Mouse (Mus musculus) Patski (cell line): ENCODE measurements around the gene Gm42417. TPM values are rescaled to one million over a fixed set of nuclear protein-coding genes. Genes with fewer than 3 reads are reported as not detected.

Source experiments
- ATAC-seq: fragments of 100-300 bp; one replicate; pipeline ENCODE4 v1.8.0; 2021
- CTCF ChIA-PET: fragments of 350-600 bp; sonication (Branson Sonifier 250); formaldehyde crosslinking; loops from one replicate; lab custom pipeline; 2022; ENCODE audit warnings: inconsistent platforms; lab: Charles Lee
- POLR2A ChIA-PET: fragments of 350-600 bp; sonication (Branson Sonifier 250); formaldehyde crosslinking; loops from one replicate; lab custom pipeline; 2022; ENCODE audit warnings: antibody characterized with exemption, inconsistent platforms; lab: Charles Lee
- DNase-seq: peaks from one replicate; pipeline ENCODE4 v3.0.0-alpha.2; 2011; ENCODE audit warnings: low read depth, low spot score
- H3K27me3 ChIP-seq: fragments of 371-371 bp; one replicate; pipeline ENCODE4 v1.5.1; 2021
- CTCF ChIP-seq: fragments of 100-300 bp; IDR thresholded peaks from one replicate; pipeline ENCODE4 v1.5.1; 2021
- in situ Hi-C: fragments of 300-500 bp; cut with MboI; formaldehyde crosslinking; loops from 3 replicates; pipeline ENCODE4 v1.11.1; 2018; ENCODE audit warnings: low pct_unique_long_range_greater_than_20kb, mixed read lengths
- polyA plus RNA-seq: library from polyadenylated mRNA; unstranded; gene quantifications from one replicate; pipeline ENCODE4 v1.2.3, GENCODE M21; 2021

Gm42417 gene
- polyA plus RNA-seq: 0.68 TPM

- ATAC-seq: no peak
- in situ Hi-C loops: no loop called here
- POLR2A ChIA-PET: no interaction called here
- TF ChIP-seq CTCF: no peak
- no peak for DNase-seq
- H3K27me3 ChIP-seq: no peaks in the 10 kb centered on the region
- CTCF ChIA-PET: interaction anchor here (1.2 kb wide), 1 partner anchor 8 kb away, joined by 4 read pairs; the partner anchor contains the start of gene Ankrd39
Measured at GRCm38 (mm10) chr1:36539186-36539585, at the start of gene Gm42417. Gene Gm42417, minus strand, starts transcription at chr1:36539429.

DNA sequence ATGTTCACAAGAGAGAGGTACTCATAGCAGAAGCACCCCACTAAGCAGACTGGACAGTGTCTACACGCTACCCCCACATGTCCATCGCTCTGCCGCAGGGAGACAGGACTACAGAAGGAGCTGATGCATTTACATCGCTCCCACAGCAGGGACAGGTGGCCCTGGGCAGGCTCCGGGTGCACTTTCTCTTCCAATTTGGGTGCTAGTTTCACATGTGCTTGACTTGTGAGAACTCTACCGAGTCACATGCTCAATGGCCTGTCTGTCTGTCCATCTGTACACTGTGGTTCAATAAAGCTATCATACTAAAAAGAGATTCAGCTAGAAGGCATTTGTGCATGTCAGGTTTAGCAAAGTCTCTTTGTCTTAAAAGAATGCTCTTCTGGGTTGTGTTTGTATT is 48.6 kb upstream of the Gm42417 start:
- in situ Hi-C loops: no loop called here
- no peaks in the 10 kb centered on the region for H3K27me3 ChIP-seq
- TF ChIP-seq CTCF: no peak
- ChIA-PET POLR2A (interaction anchor here (0.5 to 0.7 kb wide), 2 partner anchors 11 to 12 kb away, joined by 3 to 4 read pairs; no protein-coding TSS in a partner anchor), CTCF (no interaction called here)
- DNase-seq: no peak
- ATAC-seq: no peak

DNA sequence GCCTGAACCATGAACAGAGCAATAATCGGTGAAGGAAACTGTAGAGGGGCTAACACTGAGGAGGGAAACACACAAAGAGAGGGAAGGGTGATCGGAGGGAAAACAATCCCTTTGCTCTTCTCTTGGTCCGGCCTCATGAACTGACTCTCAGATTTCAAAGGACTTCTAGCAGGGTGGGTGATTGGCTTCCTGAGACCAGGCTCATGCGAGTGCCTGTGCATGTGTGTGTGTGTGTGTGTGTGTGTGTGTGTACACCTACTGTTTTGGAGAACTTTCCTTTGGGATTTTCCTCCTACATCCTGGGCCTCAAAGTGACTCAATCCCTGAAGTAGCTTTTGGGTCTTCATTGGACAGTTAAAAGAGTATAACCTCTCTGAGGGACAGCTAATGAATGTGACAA is 47.1 kb upstream of the Gm42417 start:
- POLR2A ChIA-PET: no interaction called here
- TF ChIP-seq CTCF: no peak
- H3K27me3 ChIP-seq: no peaks in the 10 kb centered on the region
- no peak for DNase-seq
- in situ Hi-C loops: no loop called here
- ATAC-seq: no peak
- CTCF ChIA-PET: interaction anchor here (1.0 kb wide), 1 partner anchor 199 kb away, joined by 3 read pairs; no protein-coding TSS in a partner anchor

DNA sequence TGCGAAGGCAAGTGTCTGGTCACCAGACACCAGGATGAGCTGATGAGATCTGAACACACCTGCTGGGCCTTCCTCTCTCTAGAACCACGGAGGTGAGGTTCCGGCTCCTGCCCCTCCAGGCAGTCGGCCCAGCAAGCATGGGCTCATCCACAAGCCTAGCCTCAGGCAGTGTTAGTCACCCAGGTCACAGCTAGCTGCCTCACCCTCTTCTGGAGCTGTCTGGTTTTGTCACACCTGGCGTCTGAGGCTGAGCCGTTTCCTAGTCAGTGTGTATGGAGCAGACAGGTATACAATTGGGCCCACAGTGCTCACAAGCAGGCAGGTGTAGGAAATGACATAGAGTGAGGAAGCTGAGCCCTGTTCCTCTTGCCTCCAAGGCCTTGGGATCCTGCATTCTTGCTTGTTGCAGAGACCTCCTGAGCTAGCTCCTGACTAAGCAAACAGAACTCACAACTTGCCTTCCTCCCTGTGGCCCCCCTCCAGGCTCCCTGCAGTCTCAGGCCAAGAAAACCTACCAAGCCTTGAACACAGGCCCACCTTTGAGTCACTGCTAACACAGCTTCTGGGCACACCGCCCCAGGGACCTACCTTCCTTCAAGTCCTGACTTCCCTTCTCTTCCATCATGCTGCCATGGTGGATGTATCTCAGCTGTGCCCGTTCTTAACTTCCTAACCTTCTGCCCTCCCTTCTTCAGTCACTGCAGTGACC is 44.3 kb upstream of the Gm42417 start:
- in situ Hi-C loops: no loop called here
- ATAC-seq (no peak), DNase-seq (no peak)
- ChIA-PET CTCF (interaction anchor here (0.7 kb wide), 1 partner anchor 15 kb away, joined by 3 read pairs; no protein-coding TSS in a partner anchor), POLR2A (no interaction called here)
- no peak for TF ChIP-seq CTCF
- no peaks in the 10 kb centered on the region for H3K27me3 ChIP-seq

- POLR2A ChIA-PET: no interaction called here
- in situ Hi-C loops: no loop called here
- DNase-seq (no peak), ATAC-seq (no peak)
- H3K27me3 ChIP-seq: no peaks in the 10 kb centered on the region
- TF ChIP-seq CTCF: no peak
- CTCF ChIA-PET: no interaction called here
Measured at GRCm38 (mm10) chr1:36582211-36582610, 43.0 kb upstream of the Gm42417 start.

- no peak for ATAC-seq
- TF ChIP-seq CTCF: no peak
- no peaks in the 10 kb centered on the region for H3K27me3 ChIP-seq
- DNase-seq: no peak
- in situ Hi-C loops: no loop called here
- CTCF ChIA-PET: no interaction called here
- POLR2A ChIA-PET: no interaction called here
Measured at GRCm38 (mm10) chr1:36581260-36581659, 42.0 kb upstream of the Gm42417 start.

DNA sequence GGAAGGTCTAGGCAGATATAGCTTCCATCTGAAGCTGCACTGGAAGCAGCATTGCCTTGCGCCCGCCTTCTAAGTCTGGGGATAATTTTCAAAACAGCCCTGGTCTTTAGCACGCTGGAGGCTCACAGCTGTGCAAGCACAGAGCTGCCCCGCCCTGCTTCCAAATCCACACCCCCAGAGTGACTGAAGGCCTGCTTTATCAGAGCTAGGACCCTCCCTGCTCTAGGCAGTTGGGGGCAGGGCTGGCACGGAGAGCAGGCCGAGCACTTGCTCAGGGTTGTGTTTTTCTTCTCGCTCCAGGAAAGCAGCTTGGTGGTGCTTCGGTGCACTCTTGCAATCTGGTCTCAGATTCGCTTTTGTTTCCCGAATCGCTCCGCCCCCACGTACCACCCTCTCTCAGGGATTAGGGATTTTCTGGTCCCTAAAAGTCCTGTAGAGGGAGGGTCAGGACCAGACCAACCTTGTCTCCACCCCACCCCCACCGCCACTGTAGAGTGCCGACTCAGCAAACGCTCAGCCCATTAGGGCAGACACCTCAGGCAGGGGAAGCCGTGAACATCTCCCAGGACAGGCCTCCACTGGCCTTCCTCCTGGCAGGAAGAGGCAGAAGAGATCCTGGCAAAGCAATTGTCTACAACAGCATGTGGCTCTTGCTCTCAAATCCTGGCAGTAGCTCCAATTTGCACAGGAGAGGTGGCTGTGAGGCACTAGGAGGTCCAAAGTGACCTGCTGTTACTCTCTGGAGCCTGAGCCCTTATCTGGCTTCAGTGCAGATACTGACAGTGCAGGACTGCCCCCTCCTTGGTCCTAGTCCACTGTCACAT is 41.4 kb upstream of the Gm42417 start:
- in situ Hi-C loops: no loop called here
- ChIA-PET POLR2A (no interaction called here), CTCF (no interaction called here)
- ATAC-seq: no peak
- DNase-seq: no peak
- TF ChIP-seq CTCF: no peak
- no peaks in the 10 kb centered on the region for H3K27me3 ChIP-seq

DNA sequence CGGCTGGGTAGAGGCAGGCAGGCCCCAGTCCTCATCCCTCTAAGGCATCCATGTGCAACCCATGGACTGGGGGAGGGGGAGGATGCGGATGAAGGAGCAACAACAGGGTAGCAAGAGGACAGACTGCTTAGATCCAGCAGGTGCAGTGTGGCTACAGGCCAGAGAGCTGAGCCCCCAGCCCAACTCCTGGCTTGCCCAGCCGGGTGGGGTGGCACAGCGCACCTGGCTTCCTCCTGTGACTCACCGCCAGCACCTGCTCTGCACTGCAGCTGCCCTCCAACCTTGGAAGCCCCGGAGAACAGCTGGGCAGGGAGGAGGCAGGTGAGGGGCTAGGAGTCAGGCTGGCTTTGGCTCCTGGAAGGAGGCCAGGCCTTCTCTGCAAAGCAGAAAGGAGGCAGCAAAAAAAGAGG is 40.8 kb upstream of the Gm42417 start:
- no peak for TF ChIP-seq CTCF
- no peaks in the 10 kb centered on the region for H3K27me3 ChIP-seq
- ATAC-seq (no peak), DNase-seq (no peak)
- POLR2A ChIA-PET: no interaction called here
- CTCF ChIA-PET: no interaction called here
- in situ Hi-C loops: no loop called here

GRCm38 (mm10) chr1:36576991-36577675 is 37.9 kb upstream of the Gm42417 start:
- POLR2A ChIA-PET: no interaction called here
- DNase-seq: no peak

DNA sequence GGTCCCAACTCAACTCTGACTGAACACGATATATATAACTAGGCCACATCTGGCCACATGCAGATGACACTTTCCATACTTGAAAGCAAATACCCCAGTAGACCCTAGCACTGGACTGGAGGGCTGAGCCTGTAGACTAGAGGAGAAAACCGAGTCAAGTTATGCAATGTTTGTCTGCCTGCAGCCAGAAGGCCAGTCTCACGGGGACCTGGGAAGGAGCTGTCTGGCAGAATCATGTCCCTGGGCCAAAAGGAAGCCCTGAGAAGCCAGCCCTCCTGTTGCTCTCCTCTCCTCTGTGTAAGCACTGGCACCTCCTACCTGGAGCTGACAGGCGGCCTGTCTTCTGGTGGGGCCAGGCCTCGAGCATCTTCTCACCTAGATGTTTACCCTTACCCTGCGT is 36.1 kb upstream of the Gm42417 start:
- TF ChIP-seq CTCF: no peak
- POLR2A ChIA-PET: interaction anchor here (0.7 to 1.1 kb wide), 2 partner anchors 13 to 18 kb away, joined by 3 to 4 read pairs; no protein-coding TSS in a partner anchor

More at GRCm38 (mm10) chr1:36576991-36577675, 37.9 kb upstream of the Gm42417 start:
- in situ Hi-C loops: no loop called here
- no peak for TF ChIP-seq CTCF
- H3K27me3 ChIP-seq: no peaks in the 10 kb centered on the region
- CTCF ChIA-PET: interaction anchor here (1.0 to 1.1 kb wide), 2 partner anchors 10 to 12 kb away, joined by 3 read pairs; no protein-coding TSS in a partner anchor
- ATAC-seq: no peak

More for the DNA sequence above, 36.1 kb upstream of the Gm42417 start:
- H3K27me3 ChIP-seq: no peaks in the 10 kb centered on the region
- CTCF ChIA-PET: interaction anchor here (1.1 kb wide), 1 partner anchor 18 kb away, joined by 3 read pairs; no protein-coding TSS in a partner anchor
- no peak for ATAC-seq
- DNase-seq: no peak
- in situ Hi-C loops: no loop called here
